Mouse (Mus musculus) C2C12 (cell line): ENCODE data around the gene Snx9.

Experiments used
- FOSL1 ChIP-seq: IDR thresholded peaks from one replicate; pipeline ENCODE4 v1.8.0; 2011; ENCODE audit warnings: mild to moderate bottlenecking, low read length; ENCODE audit not compliant: poor library complexity, insufficient read depth, severe bottlenecking
- USF1 ChIP-seq: IDR thresholded peaks from one replicate; pipeline ENCODE4 v1.6.1; 2011; ENCODE audit warnings: low read depth, mild to moderate bottlenecking, control low read depth, moderate library complexity

DNA sequence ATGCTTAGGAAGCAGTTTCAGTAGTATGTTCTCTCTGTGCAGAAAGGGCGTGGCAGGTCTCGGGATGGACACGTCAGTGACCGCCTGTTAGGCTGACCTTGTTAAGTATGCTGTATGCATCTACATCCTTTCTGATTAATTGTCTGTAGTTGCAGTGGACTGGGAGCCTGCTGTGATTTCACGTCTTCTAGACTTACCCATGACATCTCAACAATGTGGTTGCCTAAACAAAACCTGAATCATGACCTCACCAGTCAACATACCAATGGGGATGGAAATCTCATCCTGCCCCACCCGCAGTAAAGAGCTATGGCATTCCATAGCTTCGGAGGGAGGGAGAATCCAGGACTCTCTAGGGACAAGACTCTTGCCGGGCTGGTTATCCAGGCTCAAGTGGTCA is 5.0 kb downstream of the Snx9 start:
- TF ChIP-seq USF1 (no peak), FOSL1 (no peak)
